Mouse (Mus musculus) stomach, postnatal 0 days (tissue): Measurements from ENCODE around the gene 2810004N23Rik.

Experiments
- CTCF ChIP-seq: IDR thresholded peaks from 2 replicates; pipeline ENCODE4 v1.5.1; 2016; ENCODE audit warnings: antibody characterized with exemption, low read depth, mild to moderate bottlenecking, moderate library complexity
- EP300 ChIP-seq: optimal IDR thresholded peaks from 2 replicates; pipeline ENCODE3; 2016; ENCODE audit warnings: antibody characterized with exemption

DNA sequence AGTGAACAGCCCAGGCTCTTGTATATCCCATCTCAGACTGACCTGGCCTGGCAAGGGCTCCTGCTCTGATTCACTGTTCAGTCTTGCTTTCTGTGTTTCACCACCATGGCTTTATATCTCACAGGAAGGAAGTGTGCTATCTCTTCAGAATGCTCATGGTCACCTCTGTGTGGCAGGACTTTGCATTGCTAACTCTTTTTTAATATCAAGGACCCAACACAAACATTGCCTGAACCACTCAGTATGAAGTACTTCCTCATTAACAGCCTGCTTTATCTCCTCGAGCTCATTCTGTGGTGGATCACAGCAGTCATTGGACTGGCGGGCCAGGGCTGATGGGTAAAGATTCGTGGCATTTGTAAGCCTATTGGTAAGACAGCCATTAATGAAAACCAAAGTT lies 3.7 kb upstream of the 2810004N23Rik start:
- TF ChIP-seq CTCF (no peak), EP300 (no peak)
